ENCODE assay signal across 15 mouse cellular contexts in the genomic region with DNA sequence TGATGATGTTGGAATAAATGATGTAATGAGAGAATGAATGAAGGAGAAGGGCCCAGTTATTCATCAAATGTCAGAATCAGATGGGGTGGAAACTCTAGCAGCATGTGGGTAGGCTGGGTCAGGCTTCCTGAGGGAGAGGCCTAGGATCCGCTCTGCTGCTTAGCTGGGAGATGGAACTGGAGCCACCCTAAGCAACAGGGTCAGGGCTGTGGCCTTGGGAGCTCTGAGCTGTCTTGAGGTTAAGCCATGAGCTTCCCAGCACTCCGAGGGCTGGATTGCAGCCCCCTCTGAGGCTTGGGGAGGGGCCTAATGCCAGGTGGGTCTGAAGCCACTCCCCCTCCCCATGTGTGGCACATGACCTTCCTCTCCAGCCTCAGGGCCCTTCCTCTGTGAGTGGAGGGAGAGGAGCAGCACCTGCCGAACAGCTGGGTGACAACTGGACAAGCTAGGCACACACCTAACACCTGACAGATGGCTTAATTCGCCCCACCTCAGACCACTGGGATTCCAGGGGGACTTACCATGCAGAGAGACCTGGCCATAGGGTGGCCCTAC. TPM values are rescaled to one million over a fixed set of nuclear protein-coding genes. Genes with fewer than 3 reads are reported as not detected.
DNase-seq lines count a peak whose midpoint lies in the region; ATAC-seq lines count a peak whose summit lies in the region.
"Had no signal": no experiment of that assay in that cellular context is flagged by ENCODE, and none has a peak within 500 bp of the region (broad histone marks: within the 10 kb centered on the region; RNA-seq: fewer than 3 reads in every experiment).

No protein-coding gene starts in this region.

- H3K4me3 ChIP-seq in hindbrain, embryonic 10.5 days, result no peak overlapping the region
- H3K4me3 ChIP-seq in hindbrain, embryonic 14.5 days (replicated peaks; ENCODE audit: low read length), result no peak overlapping the region
- no peak overlapping the region for H3K4me3 ChIP-seq in midbrain, embryonic 13.5 days (replicated peaks)
- H3K4me3 ChIP-seq in midbrain, embryonic 16.5 days (ENCODE audit: low read depth, low read length), result no peak overlapping the region
- no peak overlapping the region for H3K4me3 ChIP-seq in intestine, embryonic 15.5 days (replicated peaks)
- H3K4me3 ChIP-seq: embryonic facial prominence, embryonic 12.5 days; heart, embryonic 13.5 days had no signal

- no peaks in the 10 kb centered on the region for H3K27me3 ChIP-seq in hindbrain, embryonic 10.5 days (ENCODE audit: insufficient read depth, poor library complexity, severe bottlenecking)
- H3K27me3 ChIP-seq in hindbrain, embryonic 14.5 days (ENCODE audit: control insufficient read depth, insufficient read depth, low read length), result no peaks in the 10 kb centered on the region
- H3K27me3 ChIP-seq in midbrain, embryonic 13.5 days, result no peaks in the 10 kb centered on the region
- no peaks in the 10 kb centered on the region for H3K27me3 ChIP-seq in midbrain, embryonic 16.5 days (ENCODE audit: control insufficient read depth, insufficient read depth, low read depth, low read length)
- no peaks in the 10 kb centered on the region for H3K27me3 ChIP-seq in intestine, embryonic 15.5 days (replicated peaks)
- H3K27me3 ChIP-seq: embryonic facial prominence, embryonic 12.5 days; heart, embryonic 13.5 days had no signal

- no peak overlapping the region for H3K9ac ChIP-seq in hindbrain, embryonic 14.5 days
- H3K9ac ChIP-seq in midbrain, embryonic 13.5 days (replicated peaks), result no peak overlapping the region
- H3K9ac ChIP-seq in midbrain, embryonic 16.5 days (ENCODE audit: low read depth, low read length), result no peak overlapping the region
- H3K9ac ChIP-seq in intestine, embryonic 15.5 days, result no peak overlapping the region
- H3K9ac ChIP-seq: embryonic facial prominence, embryonic 12.5 days; heart, embryonic 13.5 days had no signal

- WGBS in hindbrain, embryonic 10.5 days, result 63% methylated on average over 4 of the region's 4 CpGs
- WGBS in hindbrain, embryonic 14.5 days, result 55% methylated on average over 4 of the region's 4 CpGs
- WGBS in midbrain, embryonic 13.5 days, result 74% methylated on average over 4 of the region's 4 CpGs
- WGBS in midbrain, embryonic 16.5 days, result 63% methylated on average over 4 of the region's 4 CpGs
- WGBS in intestine, embryonic 15.5 days, result 65% methylated on average over 4 of the region's 4 CpGs

- DNase-seq in hindbrain, embryonic 10.5 days (ENCODE audit: low spot score), result peak; percentile 11
- DNase-seq in hindbrain, embryonic 14.5 days (ENCODE audit: low spot score), result no peak
- peak; percentile 29 for DNase-seq in R1 (ENCODE audit: low read depth, low spot score)
- DNase-seq: cerebellum, postnatal 25 days; kidney, postnatal 14 days; liver; lung, adult 18-20 months; right cerebral cortex, adult 18-20 months had no signal

- H3K36me3 ChIP-seq in hindbrain, embryonic 10.5 days, result 0 out of 2 replicates have a peak, but pooled peaks cover 18% of the 10 kb centered on the region
- H3K36me3 ChIP-seq in hindbrain, embryonic 14.5 days (replicated peaks; ENCODE audit: control insufficient read depth, insufficient read depth), result no peaks in the 10 kb centered on the region
- no peaks in the 10 kb centered on the region for H3K36me3 ChIP-seq in midbrain, embryonic 13.5 days
- H3K36me3 ChIP-seq in midbrain, embryonic 16.5 days (ENCODE audit: control insufficient read depth, insufficient read depth, low read length), result no peaks in the 10 kb centered on the region
- H3K36me3 ChIP-seq in intestine, embryonic 15.5 days, result peaks cover 3% of the 10 kb centered on the region; the same call in 1 of the 2 replicates
- H3K36me3 ChIP-seq: embryonic facial prominence, embryonic 12.5 days; heart, embryonic 13.5 days had no signal

- H3K4me2 ChIP-seq in hindbrain, embryonic 14.5 days (replicated peaks), result no peak overlapping the region
- H3K4me2 ChIP-seq in midbrain, embryonic 13.5 days (replicated peaks), result no peak overlapping the region
- H3K4me2 ChIP-seq in midbrain, embryonic 16.5 days (ENCODE audit: low read length), result no peak overlapping the region
- no peak overlapping the region for H3K4me2 ChIP-seq in intestine, embryonic 15.5 days (replicated peaks)
- H3K4me2 ChIP-seq: embryonic facial prominence, embryonic 12.5 days; heart, embryonic 13.5 days had no signal

- peaks cover 40% of the 10 kb centered on the region for H3K4me1 ChIP-seq in hindbrain, embryonic 10.5 days (replicated peaks)
- peaks cover 11% of the 10 kb centered on the region for H3K4me1 ChIP-seq in hindbrain, embryonic 14.5 days (replicated peaks; ENCODE audit: control insufficient read depth, insufficient read depth, low read length)
- H3K4me1 ChIP-seq in midbrain, embryonic 13.5 days (replicated peaks), result peaks cover 18% of the 10 kb centered on the region
- H3K4me1 ChIP-seq in midbrain, embryonic 16.5 days (ENCODE audit: control insufficient read depth, insufficient read depth, low read length), result no peaks in the 10 kb centered on the region
- H3K4me1 ChIP-seq in intestine, embryonic 15.5 days (replicated peaks), result 0 out of 2 replicates have a peak, but pooled peaks cover 2% of the 10 kb centered on the region
- H3K4me1 ChIP-seq: embryonic facial prominence, embryonic 12.5 days had no signal

- ATAC-seq in hindbrain, embryonic 14.5 days (ENCODE audit: low FRiP score), result no peak
- peak; percentile 24; the same call in 1 of the 2 replicates for ATAC-seq in midbrain, embryonic 13.5 days
- ATAC-seq in midbrain, embryonic 16.5 days, result no peak
- peak; percentile 15 for ATAC-seq in monocyte, adult 5-6 weeks (replicated peaks; ENCODE audit: insufficient number of reproducible peaks, low FRiP score, low TSS enrichment, poor library complexity, severe bottlenecking)
- ATAC-seq in intestine, embryonic 15.5 days, result no peak

- peak overlapping the region; percentile 88 for H3K27ac ChIP-seq in hindbrain, embryonic 10.5 days
- no peak overlapping the region for H3K27ac ChIP-seq in hindbrain, embryonic 14.5 days
- no peak overlapping the region for H3K27ac ChIP-seq in midbrain, embryonic 13.5 days
- no peak overlapping the region for H3K27ac ChIP-seq in midbrain, embryonic 16.5 days (ENCODE audit: low read length)
- no peak overlapping the region for H3K27ac ChIP-seq in intestine, embryonic 15.5 days
- H3K27ac ChIP-seq: embryonic facial prominence, embryonic 12.5 days; heart, embryonic 13.5 days; macrophage had no signal

- H3K9me3 ChIP-seq in hindbrain, embryonic 10.5 days, result no peaks in the 10 kb centered on the region
- H3K9me3 ChIP-seq in hindbrain, embryonic 14.5 days (ENCODE audit: control insufficient read depth, low read length), result no peaks in the 10 kb centered on the region; the same call in 1 of the 2 replicates
- H3K9me3 ChIP-seq in midbrain, embryonic 13.5 days, result no peaks in the 10 kb centered on the region
- no peaks in the 10 kb centered on the region for H3K9me3 ChIP-seq in midbrain, embryonic 16.5 days (replicated peaks; ENCODE audit: control insufficient read depth, low read length, poor library complexity, severe bottlenecking)
- H3K9me3 ChIP-seq in intestine, embryonic 15.5 days, result no peaks in the 10 kb centered on the region
- H3K9me3 ChIP-seq: embryonic facial prominence, embryonic 12.5 days; heart, embryonic 13.5 days had no signal

RNA-seq across cellular contexts. Expression of gene Emid1, which starts 21.9 kb away (rescaled TPM):
- polyA plus RNA-seq in hindbrain, embryonic 10.5 days (2016; fragmentation: Nextera tagmentation; extraction: Ambion mirVana), result 31.9 and 40.0 TPM in 2 replicates
- 14.7 and 17.8 TPM in 2 replicates for polyA plus RNA-seq in hindbrain, embryonic 14.5 days (2014; fragmentation: Nextera tagmentation; extraction: Ambion mirVana)
- 5.6 and 6.7 TPM in 2 replicates for polyA plus RNA-seq in midbrain, embryonic 13.5 days (2015; fragmentation: Nextera tagmentation; extraction: Ambion mirVana)
- 9.5 and 12.4 TPM in 2 replicates for polyA plus RNA-seq in midbrain, embryonic 16.5 days (2015; fragmentation: Nextera tagmentation; extraction: Ambion mirVana)
- total RNA-seq in monocyte, adult 5-6 weeks (2017), result 7.4 to 24.4 TPM (median 10.2 TPM) in 3 replicates
- polyA plus RNA-seq in intestine, embryonic 15.5 days (2015; fragmentation: Nextera tagmentation; extraction: Ambion mirVana), result 94.4 and 105 TPM in 2 replicates

RNA-seq across cellular contexts. Expression of gene Ewsr1, which starts 31.1 kb away (rescaled TPM):
- polyA plus RNA-seq in hindbrain, embryonic 10.5 days (2016; fragmentation: Nextera tagmentation; extraction: Ambion mirVana), result 877 and 924 TPM in 2 replicates
- 267 and 288 TPM in 2 replicates for polyA plus RNA-seq in hindbrain, embryonic 14.5 days (2014; fragmentation: Nextera tagmentation; extraction: Ambion mirVana)
- 724 and 776 TPM in 2 replicates for polyA plus RNA-seq in midbrain, embryonic 13.5 days (2015; fragmentation: Nextera tagmentation; extraction: Ambion mirVana)
- polyA plus RNA-seq in midbrain, embryonic 16.5 days (2015; fragmentation: Nextera tagmentation; extraction: Ambion mirVana), result 548 and 592 TPM in 2 replicates
- total RNA-seq in monocyte, adult 5-6 weeks (2017), result 492 to 570 TPM (median 517 TPM) in 3 replicates
- polyA plus RNA-seq in intestine, embryonic 15.5 days (2015; fragmentation: Nextera tagmentation; extraction: Ambion mirVana), result 571 and 594 TPM in 2 replicates

RNA-seq across cellular contexts. Expression of gene Rhbdd3, which starts 31.5 kb away (rescaled TPM):
- polyA plus RNA-seq in hindbrain, embryonic 10.5 days (2016; fragmentation: Nextera tagmentation; extraction: Ambion mirVana), result 29.1 and 29.3 TPM in 2 replicates
- 39.7 and 44.5 TPM in 2 replicates for polyA plus RNA-seq in hindbrain, embryonic 14.5 days (2014; fragmentation: Nextera tagmentation; extraction: Ambion mirVana)
- polyA plus RNA-seq in midbrain, embryonic 13.5 days (2015; fragmentation: Nextera tagmentation; extraction: Ambion mirVana), result 32.8 and 33.1 TPM in 2 replicates
- 46.9 and 48.8 TPM in 2 replicates for polyA plus RNA-seq in midbrain, embryonic 16.5 days (2015; fragmentation: Nextera tagmentation; extraction: Ambion mirVana)
- 1.6 to 13.7 TPM (median 9.1 TPM) in 3 replicates for total RNA-seq in monocyte, adult 5-6 weeks (2017)
- polyA plus RNA-seq in intestine, embryonic 15.5 days (2015; fragmentation: Nextera tagmentation; extraction: Ambion mirVana), result 27.5 and 30.0 TPM in 2 replicates

Comparison
In these comparisons a context has a peak if more than half of its experiments do, and no peak if none do; other contexts are left out.
1. ATAC-seq: peak in midbrain, embryonic 13.5 days (single experiment) and monocyte, adult 5-6 weeks (single experiment); none in hindbrain, embryonic 14.5 days (single experiment), midbrain, embryonic 16.5 days (single experiment) and intestine, embryonic 15.5 days (single experiment).